Mouse (Mus musculus) intestine, embryonic 14.5 days (tissue): ENCODE results near the gene Pnkd. TPM values are rescaled to one million over a fixed set of nuclear protein-coding genes. Genes with fewer than 3 reads are reported as not detected.
A peak's percentile ranks its signal among the peaks of the same experiment; 100 is the strongest.
"Not testable (repeated sequence)": the region's sequence is repeated elsewhere in the genome, so short reads cannot be mapped to it uniquely, and the experiment has no call there.

Experiments
- ATAC-seq: fragments of 200-750 bp; cut with Nextera tagmentation; replicated peaks from 2 replicates; pipeline ENCODE4 v1.8.0; 2017; ENCODE audit warnings: low read depth, moderate number of reproducible peaks, moderate TSS enrichment, moderate library complexity; ENCODE audit not compliant: low FRiP score, low TSS enrichment
- DNase-seq: peaks from one replicate; pipeline ENCODE4 v3.0.0-alpha.2; 2018; ENCODE audit warnings: low spot score
- H3K27ac ChIP-seq: fragments of 300-500 bp; sonication (generic); 2 replicates; pipeline ENCODE4 v1.5.1; 2014; ENCODE audit warnings: low read depth, mild to moderate bottlenecking, control low read depth
- H3K27me3 ChIP-seq: fragments of 300-500 bp; sonication (generic); replicated peaks from 2 replicates; pipeline ENCODE4 v1.6.1; 2014; ENCODE audit warnings: low read length, control low read depth; ENCODE audit not compliant: control insufficient read depth, insufficient read depth
- H3K36me3 ChIP-seq: fragments of 300-500 bp; sonication (generic); 2 replicates; pipeline ENCODE4 v1.6.1; 2014; ENCODE audit warnings: low read length, control low read depth; ENCODE audit not compliant: control insufficient read depth, insufficient read depth
- H3K4me1 ChIP-seq: fragments of 300-500 bp; sonication (generic); replicated peaks from 2 replicates; pipeline ENCODE4 v1.6.1; 2014; ENCODE audit warnings: low read length, control low read depth, mixed read lengths; ENCODE audit not compliant: control insufficient read depth, insufficient read depth
- H3K4me2 ChIP-seq: fragments of 300-500 bp; sonication (generic); 2 replicates; pipeline ENCODE4 v1.6.1; 2014; ENCODE audit warnings: low read length
- H3K4me3 ChIP-seq: fragments of 300-500 bp; sonication (generic); 2 replicates; pipeline ENCODE4 v1.5.1; 2014; ENCODE audit warnings: low read depth, low read length, control low read depth, mixed read lengths
- H3K9ac ChIP-seq: fragments of 300-500 bp; sonication (generic); 2 replicates; pipeline ENCODE4 v1.6.1; 2014; ENCODE audit warnings: mild to moderate bottlenecking, low read length
- H3K9me3 ChIP-seq: fragments of 300-500 bp; sonication (generic); 2 replicates; pipeline ENCODE4 v1.6.1; 2016; ENCODE audit warnings: low read length, control low read depth; ENCODE audit not compliant: control insufficient read depth
- WGBS: fragments of 180-500 bp; shearing (Covaris S2); extraction: QIAGEN DNeasy Blood & Tissue Kit; methylation state at CpG from one replicate; pipeline ENCODE4 v1.1.7; 2014; 5-methylcytosine and 5-hydroxymethylcytosine counted together
- polyA plus RNA-seq: library from polyadenylated mRNA; unstranded; fragments of >200 nt; fragmentation: Nextera tagmentation; extraction: Ambion mirVana; gene quantifications from 2 replicates; pipeline ENCODE4 v1.2.1, GENCODE M21; 2014

The Pnkd gene
- polyA plus RNA-seq, 1 experiment from 2014 or later, result 142 TPM

GRCm38 (mm10) chr1:74318711-74319110 lies 34.0 kb downstream of the Pnkd start:
- H3K4me3 ChIP-seq, result no peak overlapping the region
- 87% methylated on average over 3 of the region's 3 CpGs for WGBS

GRCm38 (mm10) chr1:74321396-74321795 lies 36.7 kb downstream of the Pnkd start:
- ATAC-seq (no peak), DNase-seq (no peak)
- no peaks in the 10 kb centered on the region for H3K4me1 ChIP-seq
- H3K9ac ChIP-seq, result no peak overlapping the region
- H3K36me3 ChIP-seq, result no peaks in the 10 kb centered on the region
- no peaks in the 10 kb centered on the region for H3K9me3 ChIP-seq
- 45% methylated on average over 3 of the region's 3 CpGs for WGBS
- no peak overlapping the region for H3K4me3 ChIP-seq
- no peak overlapping the region for H3K4me2 ChIP-seq
- H3K27ac ChIP-seq, result no peak overlapping the region
- no peaks in the 10 kb centered on the region for H3K27me3 ChIP-seq

More at GRCm38 (mm10) chr1:74318711-74319110, 34.0 kb downstream of the Pnkd start:
- no peaks in the 10 kb centered on the region for H3K4me1 ChIP-seq
- ATAC-seq (no peak), DNase-seq (no peak)
- no peak overlapping the region for H3K9ac ChIP-seq
- no peaks in the 10 kb centered on the region for H3K9me3 ChIP-seq
- H3K36me3 ChIP-seq, result no peaks in the 10 kb centered on the region
- H3K27ac ChIP-seq, result no peak overlapping the region
- H3K27me3 ChIP-seq, result no peaks in the 10 kb centered on the region
- no peak overlapping the region for H3K4me2 ChIP-seq

- ATAC-seq, H3K4me1 ChIP-seq, H3K27ac ChIP-seq, H3K9ac ChIP-seq, H3K27me3 ChIP-seq, DNase-seq, H3K36me3 ChIP-seq, H3K4me2 ChIP-seq, H3K9me3 ChIP-seq, H3K4me3 ChIP-seq: not testable (repeated sequence)
- 75% methylated on average over 2 of the region's 2 CpGs for WGBS
Observed at GRCm38 (mm10) chr1:74326916-74327315, 42.2 kb downstream of the Pnkd start.

- WGBS, result 63% methylated on average over 7 of the region's 7 CpGs
- DNase-seq, result no peak
- no peak overlapping the region for H3K9ac ChIP-seq
- H3K9me3 ChIP-seq, result no peaks in the 10 kb centered on the region
- no peak overlapping the region for H3K4me3 ChIP-seq
- H3K36me3 ChIP-seq, result no peaks in the 10 kb centered on the region
- no peak for ATAC-seq
- H3K27me3 ChIP-seq, result no peaks in the 10 kb centered on the region
- H3K27ac ChIP-seq, result no peak overlapping the region
- H3K4me2 ChIP-seq, result no peak overlapping the region
- H3K4me1 ChIP-seq, result peaks cover 13% of the 10 kb centered on the region
Observed at GRCm38 (mm10) chr1:74329899-74330431, 45.2 kb downstream of the Pnkd start.

- no peaks in the 10 kb centered on the region for H3K27me3 ChIP-seq
- ATAC-seq, result no peak
- H3K36me3 ChIP-seq, result no peaks in the 10 kb centered on the region
- H3K9ac ChIP-seq, result no peak overlapping the region
- H3K4me1 ChIP-seq, result peaks cover 13% of the 10 kb centered on the region
- no peak for DNase-seq
- WGBS, result 75% methylated on average over 4 of the region's 4 CpGs
- H3K4me2 ChIP-seq, result no peak overlapping the region
- H3K9me3 ChIP-seq, result no peaks in the 10 kb centered on the region
- no peak overlapping the region for H3K4me3 ChIP-seq
- no peak overlapping the region for H3K27ac ChIP-seq
Observed at GRCm38 (mm10) chr1:74331046-74331681, 46.4 kb downstream of the Pnkd start.

GRCm38 (mm10) chr1:74332241-74332763 lies 47.6 kb downstream of the Pnkd start:
- Histone ChIP-seq H3K36me3 (no peaks in the 10 kb centered on the region), H3K4me2 (peak overlapping the region; percentile 57), H3K4me3 (peak overlapping the region; percentile 49), H3K4me1 (peaks cover 13% of the 10 kb centered on the region), H3K9ac (peak overlapping the region; percentile 40), H3K27me3 (no peaks in the 10 kb centered on the region), H3K9me3 (no peaks in the 10 kb centered on the region), H3K27ac (peak overlapping the region; percentile 51; the same call in 1 of the 2 replicates)
- DNase-seq (peak; percentile 97), ATAC-seq (peak; percentile 95)
- 0% methylated on average over 36 of the region's 36 CpGs for WGBS

GRCm38 (mm10) chr1:74332930-74333329 lies 48.2 kb downstream of the Pnkd start:
- peak; percentile 59 for DNase-seq
- Histone ChIP-seq H3K4me2 (peak overlapping the region; percentile 57), H3K4me3 (peak overlapping the region; percentile 49), H3K9ac (peak overlapping the region; percentile 40), H3K4me1 (peaks cover 13% of the 10 kb centered on the region), H3K9me3 (no peaks in the 10 kb centered on the region), H3K27me3 (no peaks in the 10 kb centered on the region), H3K27ac (peak overlapping the region; percentile 51; the same call in 1 of the 2 replicates), H3K36me3 (no peaks in the 10 kb centered on the region)
- no peak for ATAC-seq
- WGBS, result 2% methylated on average over 9 of the region's 9 CpGs

- 73% methylated on average over 3 of the region's 3 CpGs for WGBS
- Histone ChIP-seq H3K9me3 (no peaks in the 10 kb centered on the region), H3K4me1 (peaks cover 13% of the 10 kb centered on the region), H3K4me3 (no peak overlapping the region), H3K27me3 (no peaks in the 10 kb centered on the region), H3K27ac (no peak overlapping the region), H3K36me3 (no peaks in the 10 kb centered on the region), H3K9ac (no peak overlapping the region), H3K4me2 (no peak overlapping the region)
- DNase-seq (no peak), ATAC-seq (no peak)
Observed at GRCm38 (mm10) chr1:74334607-74335006, 49.9 kb downstream of the Pnkd start.

- Histone ChIP-seq H3K9me3 (no peaks in the 10 kb centered on the region), H3K4me2 (no peak overlapping the region), H3K27ac (no peak overlapping the region), H3K9ac (no peak overlapping the region), H3K4me1 (peaks cover 13% of the 10 kb centered on the region), H3K27me3 (no peaks in the 10 kb centered on the region), H3K4me3 (no peak overlapping the region), H3K36me3 (no peaks in the 10 kb centered on the region)
- no peak for ATAC-seq
- 53% methylated on average over 4 of the region's 4 CpGs for WGBS
- DNase-seq, result no peak
Observed at GRCm38 (mm10) chr1:74335033-74335432, 50.3 kb downstream of the Pnkd start.
